Mouse (Mus musculus): ENCODE results near the gene Naa80. TPM values are rescaled to one million over a fixed set of nuclear protein-coding genes. Genes with fewer than 3 reads are reported as not detected.

The Naa80 gene
- polyA plus RNA-seq, 1 experiment: 21.1 TPM

DNA sequence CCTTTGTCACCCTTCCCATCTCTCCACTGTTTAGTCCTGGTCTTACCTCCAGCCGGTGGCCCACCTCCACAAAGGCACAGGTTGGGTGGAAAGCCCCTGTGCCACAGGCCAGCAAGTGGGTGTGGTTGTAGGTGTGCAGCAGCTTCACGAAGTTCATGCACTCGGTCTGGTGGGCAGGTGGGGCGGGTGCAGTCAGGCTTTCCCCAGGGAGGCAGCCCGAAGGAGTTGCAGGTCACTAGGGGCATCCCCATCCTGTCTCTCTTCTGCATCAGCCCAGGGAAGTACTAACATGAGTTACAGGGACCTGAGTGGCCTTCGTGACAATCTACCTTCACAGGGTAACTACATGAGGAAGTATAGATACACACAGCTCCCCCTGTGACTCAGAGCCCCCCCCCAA is 24.6 kb downstream of the Naa80 start:
- TF ChIP-seq CTCF (IDR thresholded peaks at IDR 0.05; ENCODE audit: low read depth, low read length) (no peak), POLR2A (IDR thresholded peaks at IDR 0.05; ENCODE audit: borderline replicate concordance, low read depth, low read length) (no peak)
- Histone ChIP-seq H3K27ac (ENCODE audit: insufficient read depth, low read depth, low read length) (no peak overlapping the region), H3K4me1 (ENCODE audit: control insufficient read depth, insufficient read depth, low read length) (peaks cover 3% of the 10 kb centered on the region), H3K4me3 (ENCODE audit: insufficient read depth, low read length) (no peak overlapping the region)

DNA sequence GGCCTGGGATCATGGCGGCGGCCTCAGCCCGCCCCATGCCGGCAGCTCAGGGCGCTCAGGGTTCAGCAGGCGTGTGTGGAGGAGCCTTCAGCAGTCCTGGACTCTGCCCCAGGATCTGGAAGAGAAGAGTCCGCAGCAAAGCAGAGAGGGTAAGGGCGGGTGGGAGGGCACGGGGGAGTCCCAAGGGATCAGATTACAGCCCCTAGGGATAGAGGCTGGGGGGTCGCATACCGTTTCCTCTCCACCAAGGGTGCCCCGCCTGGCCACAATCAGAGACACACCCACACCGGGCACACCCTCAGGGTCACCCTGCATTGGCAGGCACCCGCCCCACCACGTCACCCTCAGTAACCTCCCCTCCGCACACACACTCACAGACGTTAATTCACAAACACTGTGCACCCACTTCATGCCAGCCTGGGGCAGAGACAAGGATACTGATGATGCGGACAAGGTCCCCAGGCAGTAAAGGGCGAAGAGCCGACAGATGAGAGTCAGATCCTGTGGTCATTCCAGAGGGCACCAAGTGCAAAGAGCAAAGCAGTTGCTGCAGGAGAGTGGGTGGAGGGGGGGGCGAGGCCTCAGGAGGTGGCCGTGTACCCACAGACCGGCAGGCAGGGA is 26.5 kb downstream of the Naa80 start:
- Histone ChIP-seq H3K27ac (ENCODE audit: insufficient read depth, low read depth, low read length) (no peak overlapping the region), H3K4me1 (ENCODE audit: control insufficient read depth, insufficient read depth, low read length) (peaks cover 3% of the 10 kb centered on the region), H3K4me3 (ENCODE audit: insufficient read depth, low read length) (no peak overlapping the region)
- no peak for TF ChIP-seq POLR2A (IDR thresholded peaks at IDR 0.05; ENCODE audit: borderline replicate concordance, low read depth, low read length)
- TF ChIP-seq CTCF (IDR thresholded peaks at IDR 0.05; ENCODE audit: low read depth, low read length): no peak

DNA sequence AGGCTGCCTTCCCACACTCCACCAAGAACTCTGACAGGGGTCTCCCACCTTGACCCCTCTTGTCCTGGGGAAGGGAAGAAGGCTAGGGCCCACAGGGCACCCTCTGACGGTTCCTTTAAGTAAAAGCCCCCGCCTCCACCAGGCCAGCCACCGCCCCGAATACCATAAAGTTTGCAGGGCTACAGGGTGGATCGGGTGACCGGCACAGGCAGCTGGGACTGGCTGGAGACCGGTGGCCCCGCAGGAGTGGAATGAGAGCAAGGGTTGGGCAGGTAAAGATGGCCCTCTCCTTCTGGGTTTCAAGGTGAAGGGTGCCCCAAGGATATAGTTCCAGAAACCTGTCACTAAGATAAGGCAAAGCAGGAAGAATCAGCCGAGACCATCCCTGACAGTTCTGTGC is 27.9 kb downstream of the Naa80 start:
- Histone ChIP-seq H3K4me3 (ENCODE audit: insufficient read depth, low read length) (no peak overlapping the region), H3K4me1 (ENCODE audit: control insufficient read depth, insufficient read depth, low read length) (peaks cover 17% of the 10 kb centered on the region)
- TF ChIP-seq POLR2A (IDR thresholded peaks at IDR 0.05; ENCODE audit: borderline replicate concordance, low read depth, low read length) (no peak), CTCF (IDR thresholded peaks at IDR 0.05; ENCODE audit: low read depth, low read length) (no peak)

DNA sequence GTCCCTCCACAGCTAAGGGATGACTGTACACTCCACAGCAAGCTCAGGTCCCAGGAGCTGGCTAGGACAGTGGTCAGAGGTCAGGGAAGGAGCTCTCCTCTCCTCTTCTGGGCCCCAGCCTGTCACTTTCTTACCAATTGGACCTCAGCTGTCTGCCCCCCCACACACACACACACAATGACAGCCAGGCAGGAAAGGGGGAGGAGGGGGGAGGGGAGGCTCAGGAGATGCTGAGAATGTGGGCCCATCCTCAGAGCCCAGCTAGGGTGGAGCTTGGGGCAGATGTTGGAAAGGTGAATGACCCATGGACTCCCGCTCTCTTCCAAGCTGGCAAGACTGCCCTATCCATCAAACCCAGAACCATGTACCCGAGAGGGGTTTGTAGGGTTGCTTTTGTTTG is 28.3 kb downstream of the Naa80 start:
- TF ChIP-seq CTCF (IDR thresholded peaks at IDR 0.05; ENCODE audit: low read depth, low read length): no peak
- TF ChIP-seq POLR2A (IDR thresholded peaks at IDR 0.05; ENCODE audit: borderline replicate concordance, low read depth, low read length): no peak
- no peak overlapping the region for H3K27ac ChIP-seq (ENCODE audit: insufficient read depth, low read depth, low read length)
- H3K4me1 ChIP-seq (ENCODE audit: control insufficient read depth, insufficient read depth, low read length): peaks cover 21% of the 10 kb centered on the region
- no peak overlapping the region for H3K4me3 ChIP-seq (ENCODE audit: insufficient read depth, low read length)

More for the DNA sequence above, 27.9 kb downstream of the Naa80 start:
- H3K27ac ChIP-seq (ENCODE audit: insufficient read depth, low read depth, low read length): no peak overlapping the region

DNA sequence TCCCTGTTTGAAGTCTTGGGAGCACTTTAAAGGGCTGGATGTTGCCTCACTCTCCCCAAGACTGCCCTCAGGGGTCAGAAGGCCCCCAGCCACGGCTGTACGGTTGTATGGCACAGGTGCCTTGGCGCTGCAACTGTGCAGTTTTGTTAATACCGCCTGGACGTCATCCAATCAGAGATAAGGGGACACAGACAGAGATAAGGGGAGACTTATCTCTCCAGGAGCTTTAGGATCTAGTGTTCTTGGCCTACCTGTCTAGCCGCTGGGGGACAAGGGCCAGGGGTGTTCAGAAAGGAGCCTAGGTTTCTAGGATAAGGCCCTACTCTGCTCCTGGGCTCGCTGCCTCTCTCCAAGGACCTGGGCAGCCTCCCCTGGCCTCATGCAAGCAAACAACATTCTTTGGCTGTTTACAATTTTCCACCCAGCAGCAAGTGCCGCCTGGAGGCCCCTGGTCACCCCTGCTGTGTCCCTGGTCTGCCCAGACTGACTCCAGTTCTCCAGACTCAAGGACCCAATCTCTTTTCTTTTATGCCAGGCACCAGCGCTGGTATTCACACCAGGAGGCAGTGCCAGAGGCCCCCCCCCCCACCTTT is 29.1 kb downstream of the Naa80 start:
- Histone ChIP-seq H3K4me3 (ENCODE audit: insufficient read depth, low read length) (no peak overlapping the region), H3K27ac (ENCODE audit: insufficient read depth, low read depth, low read length) (no peak overlapping the region), H3K4me1 (ENCODE audit: control insufficient read depth, insufficient read depth, low read length) (peaks cover 21% of the 10 kb centered on the region)
- no peak for TF ChIP-seq POLR2A (IDR thresholded peaks at IDR 0.05; ENCODE audit: borderline replicate concordance, low read depth, low read length)

DNA sequence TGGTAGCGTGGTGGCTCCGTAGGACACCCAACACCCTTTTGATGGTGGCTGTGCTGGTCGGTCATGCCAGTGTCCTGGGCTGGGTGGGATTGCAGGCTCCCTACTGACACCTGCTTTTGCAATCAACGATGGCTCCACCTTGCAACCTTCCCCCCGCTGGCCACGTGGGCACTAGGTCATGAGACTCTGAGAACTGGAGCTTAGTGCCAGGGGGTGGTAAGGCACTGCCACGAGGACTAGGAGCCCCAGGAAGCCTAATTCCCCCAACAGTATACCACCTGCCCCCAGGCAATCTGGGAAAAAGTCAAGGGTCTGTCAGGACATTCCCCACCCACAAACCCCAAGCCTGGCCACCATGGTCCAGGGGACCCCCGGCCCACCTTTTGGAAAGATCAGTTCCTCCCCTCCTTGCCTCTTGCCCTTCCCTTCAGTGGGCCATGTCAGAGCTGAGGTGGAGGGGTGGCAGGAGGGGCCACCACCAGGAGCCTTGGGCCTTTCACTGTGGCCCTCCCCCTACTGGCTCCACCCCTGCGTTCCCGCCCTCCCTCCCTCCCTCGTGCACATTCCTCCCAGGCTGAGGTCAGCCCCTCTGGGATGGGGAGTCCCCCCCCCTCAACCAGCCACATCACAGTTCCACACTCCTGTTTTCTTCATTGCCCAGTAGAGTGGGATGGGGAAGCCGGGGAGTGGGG is 30.2 kb downstream of the Naa80 start, which contains the start of gene Sema3b:
Gene Sema3b (minus strand): TSS at position 489 of the 692 bp plus-strand sequence.
- H3K4me1 ChIP-seq (ENCODE audit: control insufficient read depth, insufficient read depth, low read length): peaks cover 25% of the 10 kb centered on the region
- no peak within 1 kb of the TSS for H3K4me3 ChIP-seq (ENCODE audit: insufficient read depth, low read length)
- TF ChIP-seq POLR2A (IDR thresholded peaks at IDR 0.05; ENCODE audit: borderline replicate concordance, low read depth, low read length): no peak
- TF ChIP-seq CTCF (IDR thresholded peaks at IDR 0.05; ENCODE audit: low read depth, low read length): no peak
- no peak within 1 kb of the TSS for H3K27ac ChIP-seq (ENCODE audit: insufficient read depth, low read depth, low read length)

DNA sequence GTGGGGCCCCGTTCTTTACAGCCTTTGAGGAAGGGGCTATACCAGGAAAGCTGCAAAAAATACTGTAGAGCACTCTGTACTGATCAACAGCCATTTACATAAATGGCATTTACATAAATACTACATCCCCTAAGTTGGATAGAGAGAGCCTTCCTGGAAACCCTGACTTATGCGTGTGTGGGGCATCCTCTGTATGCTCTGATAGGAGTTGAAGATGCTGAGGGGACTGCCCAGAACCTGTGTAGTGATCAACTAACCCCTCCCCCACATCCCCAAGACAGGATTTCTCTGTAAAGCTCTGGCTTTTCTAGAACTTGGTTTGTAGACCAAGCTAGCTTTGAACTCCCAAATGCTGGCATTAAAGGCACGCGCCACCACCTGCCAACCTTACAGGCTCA is 30.7 kb downstream of the Naa80 start:
- peaks cover 25% of the 10 kb centered on the region for H3K4me1 ChIP-seq (ENCODE audit: control insufficient read depth, insufficient read depth, low read length)
- H3K27ac ChIP-seq (ENCODE audit: insufficient read depth, low read depth, low read length): no peak overlapping the region
- H3K4me3 ChIP-seq (ENCODE audit: insufficient read depth, low read length): no peak overlapping the region
- no peak for TF ChIP-seq POLR2A (IDR thresholded peaks at IDR 0.05; ENCODE audit: borderline replicate concordance, low read depth, low read length)
- no peak for TF ChIP-seq CTCF (IDR thresholded peaks at IDR 0.05; ENCODE audit: low read depth, low read length)

DNA sequence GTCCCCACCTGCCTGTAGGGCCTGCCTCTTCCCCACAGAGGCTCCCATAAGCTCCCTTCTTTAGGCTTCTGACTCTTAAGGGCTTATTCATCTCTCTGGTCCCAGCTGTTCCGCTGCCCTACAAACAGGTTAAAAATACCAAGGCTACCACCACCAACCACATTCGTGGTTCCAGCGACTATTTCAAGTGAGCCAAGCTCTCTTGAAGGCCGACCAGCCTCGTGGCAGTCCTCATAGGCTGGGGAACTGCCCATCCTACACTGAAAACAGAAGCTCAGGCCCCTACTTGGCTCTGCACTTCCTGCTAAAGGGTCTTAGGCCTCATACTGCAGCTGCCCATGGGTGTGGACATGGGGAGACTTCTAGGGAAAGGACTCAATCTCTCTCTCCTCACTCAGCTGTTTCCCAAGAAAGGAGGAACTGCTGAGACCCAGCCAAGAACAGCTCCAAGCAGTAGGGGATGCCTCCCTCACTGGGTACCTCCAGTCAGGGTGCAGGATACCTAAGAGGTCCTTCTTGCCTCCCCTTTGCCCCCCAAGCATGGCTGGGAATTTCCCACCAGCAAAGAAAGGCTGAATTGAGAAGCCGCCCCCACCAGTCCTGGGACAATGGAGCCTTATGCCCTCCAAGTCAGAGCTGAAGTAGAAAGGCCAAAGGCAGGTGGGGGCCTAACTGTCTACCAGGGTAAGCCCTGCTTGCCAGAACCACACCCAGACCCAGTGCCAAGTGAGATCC is 32.9 kb downstream of the Naa80 start:
- Histone ChIP-seq H3K4me1 (ENCODE audit: control insufficient read depth, insufficient read depth, low read length) (peaks cover 25% of the 10 kb centered on the region), H3K4me3 (ENCODE audit: insufficient read depth, low read length) (peak overlapping the region; percentile 47), H3K27ac (ENCODE audit: insufficient read depth, low read depth, low read length) (peak overlapping the region; percentile 90)
- TF ChIP-seq POLR2A (IDR thresholded peaks at IDR 0.05; ENCODE audit: borderline replicate concordance, low read depth, low read length) (no peak), CTCF (IDR thresholded peaks at IDR 0.05; ENCODE audit: low read depth, low read length) (no peak)

DNA sequence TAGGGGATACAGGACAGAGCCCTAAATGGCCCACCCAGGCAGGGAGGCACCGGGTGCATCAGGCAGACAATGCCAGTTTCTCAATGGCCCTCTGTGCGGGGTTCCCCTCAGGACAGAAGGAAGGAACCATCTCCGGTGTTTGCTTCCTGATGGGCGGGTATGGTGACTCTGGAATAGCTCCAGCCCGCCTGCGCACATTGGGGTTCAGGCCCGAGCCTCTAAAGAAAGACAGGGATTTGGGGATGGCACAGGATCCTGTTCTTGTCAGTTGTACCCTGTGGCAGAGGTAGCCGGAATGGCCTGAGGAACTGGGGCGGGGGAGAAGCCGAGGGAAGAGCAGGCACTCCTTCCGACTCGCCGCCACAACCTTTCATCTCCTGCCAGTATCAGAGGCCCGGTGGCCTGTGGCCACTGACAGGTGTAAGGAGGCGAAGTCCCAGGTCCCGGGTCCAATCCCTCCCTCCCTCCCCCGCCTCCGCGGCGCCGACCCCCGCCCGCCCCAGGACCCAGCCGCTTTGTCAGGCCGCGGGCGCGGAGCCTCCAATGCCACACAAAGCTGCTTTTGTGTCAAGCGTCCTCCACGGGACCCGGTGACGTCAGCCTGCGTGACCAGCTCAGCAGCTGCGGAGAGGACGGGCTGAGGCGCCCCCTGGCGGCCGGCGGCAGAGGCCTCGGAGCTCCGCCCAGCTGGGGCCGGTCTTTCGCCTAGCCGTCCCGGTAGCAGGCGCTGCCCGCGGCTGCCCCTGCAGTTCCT is 33.7 kb downstream of the Naa80 start:
- Histone ChIP-seq H3K4me3 (ENCODE audit: insufficient read depth, low read length) (peak overlapping the region; percentile 47), H3K27ac (ENCODE audit: insufficient read depth, low read depth, low read length) (peak overlapping the region; percentile 90), H3K4me1 (ENCODE audit: control insufficient read depth, insufficient read depth, low read length) (peaks cover 25% of the 10 kb centered on the region)
- TF ChIP-seq POLR2A (IDR thresholded peaks at IDR 0.05; ENCODE audit: borderline replicate concordance, low read depth, low read length) (0 out of 2 replicates have a peak, but pooled peaks have one; percentile 66), CTCF (IDR thresholded peaks at IDR 0.05; ENCODE audit: low read depth, low read length) (peak; percentile 56)

Data from bone marrow macrophage, adult 2 months (primary cell).